Mouse (Mus musculus) G1E (cell line): Measurements from ENCODE around the gene Zbed3. TPM values are rescaled to one million over a fixed set of nuclear protein-coding genes. Genes with fewer than 3 reads are reported as not detected.

Experiments
- ATAC-seq: 2 replicates; pipeline ENCODE4 v1.8.0; 2016; ENCODE audit warnings: mild to moderate bottlenecking; ENCODE audit not compliant: insufficient number of reproducible peaks, poor library complexity, low FRiP score, severe bottlenecking; ENCODE audit errors: extremely low read depth
- DNase-seq: peaks from one replicate; pipeline ENCODE4 v3.0.0; 2012; ENCODE audit warnings: low spot score
- H3K27me3 ChIP-seq: 2 replicates; pipeline ENCODE4 v1.6.1; 2012; ENCODE audit warnings: mild to moderate bottlenecking, low read length, inconsistent platforms; ENCODE audit not compliant: insufficient read depth
- H3K36me3 ChIP-seq: replicated peaks from 2 replicates; pipeline ENCODE3; 2012; ENCODE audit warnings: mild to moderate bottlenecking, inconsistent platforms
- H3K4me1 ChIP-seq: 2 replicates; pipeline ENCODE4 v1.6.1; 2012; ENCODE audit warnings: low read depth, low read length, inconsistent platforms, mixed read lengths; ENCODE audit not compliant: insufficient read depth
- H3K4me3 ChIP-seq: 2 replicates; pipeline ENCODE4 v1.5.1; 2012; ENCODE audit warnings: low read depth, mild to moderate bottlenecking, inconsistent platforms, low read length, moderate library complexity, mixed read lengths
- H3K9me3 ChIP-seq: replicated peaks from 2 replicates; pipeline ENCODE4 v1.6.1; 2012; ENCODE audit warnings: inconsistent platforms
- CTCF ChIP-seq: IDR thresholded peaks from 2 replicates; pipeline ENCODE4 v1.5.1; 2012; ENCODE audit warnings: low read depth, low read length, inconsistent platforms, mixed read lengths
- GATA1 ChIP-seq: IDR thresholded peaks from 2 replicates; pipeline ENCODE4 v1.6.1; 2012; ENCODE audit warnings: borderline replicate concordance, low read length, inconsistent platforms, mixed read lengths
- GATA2 ChIP-seq: IDR thresholded peaks from 2 replicates; pipeline ENCODE4 v1.6.1; 2012; ENCODE audit warnings: low read depth, low read length, inconsistent platforms, borderline replicate concordance
- POLR2AphosphoS5 ChIP-seq: IDR thresholded peaks from 2 replicates; pipeline ENCODE4 v1.6.1; 2012; ENCODE audit warnings: low read depth, low read length, inconsistent platforms; ENCODE audit not compliant: insufficient replicate concordance
- TAL1 ChIP-seq: conservative IDR thresholded peaks from 2 replicates; pipeline ENCODE4 v1.6.1; 2012; ENCODE audit warnings: low read depth, low read length, inconsistent platforms, mixed read lengths
- polyA plus RNA-seq: library from polyadenylated mRNA; stranded (reverse); fragments of >175 nt; gene quantifications from 2 replicates; pipeline ENCODE4 v1.2.3, GENCODE M21; 2012
- total RNA-seq, 2 experiments: library from RNA; stranded (forward) in 1 of 2; stranded (reverse) in 1 of 2; fragments of 200-1000 nt in 1 of 2; fragments of >200 nt in 1 of 2; fragmentation: Nextera tagmentation in 1 of 2; gene quantifications; 2 replicates each; pipeline ENCODE4 v1.2.3; 2014 to 2017

The Zbed3 gene
- total and polyA plus RNA-seq, 3 experiments, result 0.33 TPM; not detected in 2

DNA sequence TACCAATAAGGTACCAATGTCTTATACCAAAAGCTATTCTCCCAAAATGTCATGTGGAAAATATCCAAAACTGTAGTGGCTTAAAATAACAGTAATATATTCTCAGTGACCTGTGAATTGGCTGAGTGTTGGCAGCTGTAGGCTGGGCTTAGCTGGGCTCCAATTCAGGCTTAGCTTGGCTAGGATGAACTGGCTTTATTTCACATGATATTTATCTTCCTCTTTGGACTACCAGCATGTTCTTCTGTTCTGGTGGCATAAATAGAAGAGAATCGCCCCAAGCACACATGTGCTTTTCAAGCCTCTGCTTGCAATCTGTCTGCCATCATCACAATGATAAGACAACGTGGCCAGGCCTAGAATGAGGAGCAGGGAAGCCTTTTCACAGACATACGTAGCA is 23.5 kb upstream of the Zbed3 start:
- no peak for DNase-seq
- TF ChIP-seq CTCF, result no peak
- no peak for TF ChIP-seq TAL1
- no peak for TF ChIP-seq GATA2
- no peak for TF ChIP-seq POLR2AphosphoS5
- TF ChIP-seq GATA1, result no peak
- Histone ChIP-seq H3K36me3 (no peaks in the 10 kb centered on the region), H3K27me3 (peaks cover 4% of the 10 kb centered on the region; the same call in 1 of the 2 replicates), H3K4me3 (no peak overlapping the region), H3K9me3 (peaks cover 3% of the 10 kb centered on the region), H3K4me1 (no peaks in the 10 kb centered on the region)
- ATAC-seq, result no peak

DNA sequence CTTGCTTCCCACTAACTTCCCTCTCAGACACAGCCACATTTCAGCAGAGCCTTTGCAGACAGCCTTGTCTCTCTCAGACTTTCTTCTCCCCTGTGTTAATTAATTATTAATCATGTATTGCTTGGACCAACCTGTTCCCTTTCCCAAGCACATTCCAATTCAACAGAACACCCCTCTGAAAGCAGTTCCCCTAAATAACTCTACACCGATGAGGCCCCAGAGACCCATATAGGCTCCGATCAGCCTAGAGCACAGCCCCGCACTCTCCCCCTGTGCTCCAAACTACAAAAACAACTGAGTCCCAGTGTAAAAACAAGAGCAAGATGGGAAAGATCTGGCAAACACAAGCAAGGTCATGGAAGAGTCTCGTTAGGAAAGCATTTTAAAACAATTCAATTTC is 16.8 kb upstream of the Zbed3 start:
- H3K27me3 ChIP-seq, result peaks cover 5% of the 10 kb centered on the region
- H3K9me3 ChIP-seq, result no peaks in the 10 kb centered on the region
- H3K4me3 ChIP-seq, result no peak overlapping the region
- H3K36me3 ChIP-seq, result no peaks in the 10 kb centered on the region
- no peaks in the 10 kb centered on the region for H3K4me1 ChIP-seq
- no peak for ATAC-seq
- TF ChIP-seq POLR2AphosphoS5, result no peak
- DNase-seq, result no peak

DNA sequence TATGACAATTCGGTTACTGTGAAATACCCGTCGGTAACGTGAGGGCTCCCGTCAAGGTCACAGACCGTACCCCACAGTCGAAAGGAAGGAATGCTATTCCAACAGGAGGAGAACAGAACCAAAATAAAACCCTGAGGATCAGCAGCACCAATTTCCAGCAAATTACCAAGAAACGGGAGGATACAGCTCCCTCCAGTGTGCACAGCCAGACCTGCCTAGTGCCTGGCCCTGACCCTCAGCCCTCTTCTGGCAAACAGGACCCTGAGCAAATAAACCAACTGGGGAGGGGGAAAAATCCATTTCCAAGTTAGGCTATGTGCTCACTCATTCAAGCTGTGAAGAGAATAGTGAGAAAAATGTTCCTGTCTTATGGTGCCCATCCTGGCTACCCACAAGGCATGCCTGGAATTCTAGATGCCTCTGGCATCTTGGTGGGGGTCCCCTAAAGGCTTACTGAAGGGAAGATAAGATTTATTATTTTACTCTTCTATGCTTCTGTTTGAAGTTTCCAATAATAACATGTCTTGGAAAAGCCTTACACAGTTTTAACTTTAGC is 16.2 kb upstream of the Zbed3 start:
- no peaks in the 10 kb centered on the region for H3K9me3 ChIP-seq
- no peaks in the 10 kb centered on the region for H3K4me1 ChIP-seq
- H3K36me3 ChIP-seq, result no peaks in the 10 kb centered on the region
- no peak for TF ChIP-seq POLR2AphosphoS5
- TF ChIP-seq GATA1, result no peak
- no peak for TF ChIP-seq CTCF
- TF ChIP-seq TAL1, result no peak
- TF ChIP-seq GATA2, result no peak
- no peak for DNase-seq
- H3K27me3 ChIP-seq, result peaks cover 5% of the 10 kb centered on the region
- ATAC-seq, result no peak
- H3K4me3 ChIP-seq, result no peak overlapping the region

DNA sequence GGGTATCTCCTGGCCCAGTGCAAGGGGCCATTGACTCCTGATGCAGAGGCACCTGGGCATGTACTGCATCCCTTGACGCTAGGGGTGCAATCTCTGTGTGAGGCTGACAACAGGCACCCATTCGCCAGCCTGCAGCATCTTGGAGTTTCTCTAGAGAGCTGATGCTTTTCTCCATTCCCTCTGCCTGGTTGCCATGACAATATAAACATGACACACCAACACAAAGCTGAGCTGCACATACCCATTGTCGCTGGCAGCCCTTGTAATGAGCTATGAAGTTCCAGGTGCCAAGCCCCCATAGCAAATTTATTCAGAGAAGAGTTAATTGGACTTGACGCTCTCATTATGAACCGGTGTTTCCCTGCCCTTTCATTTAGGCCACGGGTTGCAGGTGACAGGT is 11.4 kb upstream of the Zbed3 start:
- TF ChIP-seq TAL1 (no peak), CTCF (no peak), GATA1 (no peak)
- ATAC-seq, result no peak

DNA sequence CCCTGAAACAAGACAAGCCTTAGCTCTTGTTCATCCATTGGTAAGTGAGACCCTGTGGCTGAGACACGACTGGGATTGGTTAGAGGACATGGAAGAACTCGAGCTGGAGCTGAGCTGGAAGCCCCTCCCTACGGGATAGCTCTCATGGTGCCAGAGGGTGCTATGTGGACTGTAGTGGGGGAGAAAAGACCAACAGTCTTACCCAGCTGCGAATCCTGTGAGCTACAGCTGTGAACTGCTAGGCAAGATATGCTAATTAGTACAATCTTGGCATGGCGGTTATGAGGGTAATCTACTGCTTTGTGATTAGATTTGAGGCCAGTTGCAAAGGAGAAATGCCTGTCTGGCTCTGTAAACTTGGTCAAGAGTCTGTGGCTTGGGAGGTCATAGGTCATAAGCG is 4.3 kb upstream of the Zbed3 start:
- TF ChIP-seq CTCF, result no peak
- no peak for TF ChIP-seq TAL1
- no peak for TF ChIP-seq GATA1
- TF ChIP-seq POLR2AphosphoS5, result no peak
- TF ChIP-seq GATA2, result no peak

More for the DNA sequence above, 11.4 kb upstream of the Zbed3 start:
- DNase-seq, result no peak
- no peaks in the 10 kb centered on the region for H3K9me3 ChIP-seq
- H3K27me3 ChIP-seq, result peaks cover 14% of the 10 kb centered on the region
- H3K36me3 ChIP-seq, result no peaks in the 10 kb centered on the region
- H3K4me3 ChIP-seq, result no peak overlapping the region
- no peaks in the 10 kb centered on the region for H3K4me1 ChIP-seq

DNA sequence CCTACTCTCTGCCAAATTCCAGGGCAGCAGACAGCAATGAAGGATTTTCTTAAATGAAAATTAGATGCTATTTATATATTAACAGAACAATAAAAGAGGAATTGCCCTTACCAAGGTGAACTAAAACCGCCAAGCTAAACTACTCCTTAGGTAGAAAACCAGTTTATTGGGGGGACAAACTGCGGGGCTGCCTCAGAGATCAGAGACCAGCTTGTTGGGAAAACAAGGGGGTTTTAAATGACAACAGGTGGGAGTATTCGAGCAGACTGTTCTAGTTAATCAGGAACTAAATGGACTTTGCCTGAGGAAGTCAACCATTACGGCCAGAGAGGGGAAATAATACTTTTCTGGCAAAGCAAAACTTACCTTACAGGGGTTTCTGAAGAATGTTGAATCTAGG is 3.0 kb upstream of the Zbed3 start:
- H3K9me3 ChIP-seq, result no peaks in the 10 kb centered on the region
- no peak for ATAC-seq
- DNase-seq, result no peak
- H3K36me3 ChIP-seq, result no peaks in the 10 kb centered on the region
- no peaks in the 10 kb centered on the region for H3K4me1 ChIP-seq
- TF ChIP-seq POLR2AphosphoS5 (no peak), CTCF (no peak)
- H3K27me3 ChIP-seq, result peaks cover 33% of the 10 kb centered on the region
- H3K4me3 ChIP-seq, result no peak overlapping the region

More for the DNA sequence above, 4.3 kb upstream of the Zbed3 start:
- Histone ChIP-seq H3K4me1 (no peaks in the 10 kb centered on the region), H3K9me3 (no peaks in the 10 kb centered on the region), H3K4me3 (no peak overlapping the region), H3K27me3 (peaks cover 25% of the 10 kb centered on the region), H3K36me3 (no peaks in the 10 kb centered on the region)
- no peak for ATAC-seq
- DNase-seq, result no peak

DNA sequence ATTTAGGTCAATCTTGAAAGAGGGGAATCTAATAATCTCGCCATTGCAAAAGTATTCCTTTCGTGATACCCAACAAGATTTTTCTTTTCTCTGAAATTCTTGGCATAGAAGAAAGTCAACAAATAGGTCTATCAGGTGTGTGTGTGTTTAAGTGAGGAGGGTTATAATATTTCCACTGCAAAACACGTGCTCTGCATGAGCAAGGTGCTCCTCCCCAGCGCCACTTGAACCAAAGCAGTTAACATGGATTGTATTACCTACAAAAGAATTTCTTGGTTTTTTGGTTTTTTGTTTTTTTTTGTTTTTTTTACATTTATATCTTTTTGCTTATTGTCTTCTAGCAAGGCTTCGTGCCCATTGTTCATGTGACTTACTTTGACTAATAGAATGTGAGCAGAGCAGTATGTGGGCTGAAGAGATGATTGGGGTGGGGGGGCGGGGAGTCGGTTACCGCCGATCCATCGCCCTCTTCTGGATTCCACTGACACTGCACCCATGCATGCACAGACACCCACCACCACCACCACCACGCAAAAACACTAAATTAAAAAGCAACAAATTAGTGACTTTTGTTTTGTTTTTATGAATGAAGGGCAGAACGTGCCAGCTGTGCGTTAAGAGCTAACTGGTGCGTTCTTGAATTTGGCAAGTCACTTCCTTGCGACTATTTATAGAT is 676 bp downstream of the Zbed3 start:
- H3K4me3 ChIP-seq, result no peak overlapping the region
- no peak for TF ChIP-seq GATA1
- TF ChIP-seq POLR2AphosphoS5, result no peak
- no peak for TF ChIP-seq CTCF
- no peak for TF ChIP-seq GATA2
- TF ChIP-seq TAL1, result no peak
- no peaks in the 10 kb centered on the region for H3K36me3 ChIP-seq
- ATAC-seq (no peak), DNase-seq (no peak)
- peaks cover 39% of the 10 kb centered on the region for H3K27me3 ChIP-seq
- no peaks in the 10 kb centered on the region for H3K4me1 ChIP-seq
- no peaks in the 10 kb centered on the region for H3K9me3 ChIP-seq
